ENCODE assay signal across 8 mouse cellular contexts in the genomic region with DNA sequence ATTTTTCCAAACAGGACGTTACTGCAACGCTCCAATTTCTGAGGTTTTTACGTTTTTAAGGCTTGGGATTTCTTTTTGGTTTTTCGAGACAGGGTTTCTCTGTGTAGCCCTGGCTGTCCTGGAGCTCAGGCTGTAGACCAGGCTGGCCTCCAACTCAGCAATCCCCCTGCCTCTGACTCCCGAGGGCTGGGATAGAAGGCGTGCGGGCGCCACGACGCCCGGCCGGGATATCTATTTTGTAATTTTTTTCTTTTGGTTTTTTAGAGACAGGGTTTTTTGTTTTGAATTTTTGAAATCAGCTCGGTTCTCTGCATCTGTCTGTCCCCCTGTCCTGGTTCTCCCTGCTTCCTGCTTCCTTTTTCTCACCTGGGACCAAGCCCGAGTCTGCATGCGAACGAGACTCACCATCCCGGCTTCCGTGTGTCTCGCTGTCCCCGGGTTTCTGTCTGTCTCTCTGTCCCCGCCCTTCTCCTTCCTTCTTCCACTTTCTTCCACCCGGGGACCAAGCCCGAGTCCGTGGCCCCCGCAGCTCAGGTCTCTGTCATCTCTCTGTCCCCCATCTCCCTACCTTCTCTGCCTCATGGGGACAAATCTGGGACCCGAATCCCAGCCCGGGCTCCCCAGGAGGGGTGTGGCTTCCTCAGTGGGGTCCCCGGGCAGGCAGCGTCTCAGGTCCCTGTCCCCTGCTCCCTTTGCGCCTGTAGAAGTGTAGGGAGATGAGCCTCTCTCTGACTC. TPM values are rescaled to one million over a fixed set of nuclear protein-coding genes. Genes with fewer than 3 reads are reported as not detected.
A peak's percentile ranks its signal among the peaks of the same experiment; 100 is the strongest.
DNase-seq lines count a peak whose midpoint lies in the region; ATAC-seq and TF ChIP-seq lines count a peak whose summit lies in the region.
"Not testable (repeated sequence)": the region's sequence is repeated elsewhere in the genome, so short reads cannot be mapped to it uniquely, and the experiment has no call there.

No protein-coding gene starts in this region.

- in situ Hi-C loops in CH12.LX (cut with MboI; ENCODE audit: low pct_ligation_motif_present, low pct_unique_long_range_greater_than_20kb, low sequenced_read_pairs) = not testable (repeated sequence)

- H3K9me3 ChIP-seq in CH12.LX (replicated peaks; ENCODE audit: low read length) = peaks cover 18% of the 10 kb centered on the region
- peaks cover 12% of the 10 kb centered on the region for H3K9me3 ChIP-seq in forebrain, embryonic 14.5 days (replicated peaks; ENCODE audit: control insufficient read depth, low read length)
- H3K9me3 ChIP-seq in heart, embryonic 16.5 days (replicated peaks; ENCODE audit: control insufficient read depth, low read length) = peaks cover 28% of the 10 kb centered on the region
- H3K9me3 ChIP-seq in kidney, embryonic 15.5 days (replicated peaks) = peaks cover 23% of the 10 kb centered on the region
- H3K9me3 ChIP-seq in lung, embryonic 14.5 days (ENCODE audit: low read depth, low read length) = peaks cover 24% of the 10 kb centered on the region

- TF ChIP-seq POLR2A in CH12.LX (IDR thresholded peaks at IDR 0.05; ENCODE audit: low read depth, low read length); thymus, adult 2 months (IDR thresholded peaks at IDR 0.05; ENCODE audit: control insufficient read depth, extremely low read depth, insufficient read depth, low read length, poor library complexity): not testable (repeated sequence)

- dilution Hi-C loops in CH12.LX (cut with MboI; ENCODE audit: extremely low pct_ligation_motif_present, extremely low pct_unique_long_range_greater_than_20kb, low sequenced_read_pairs) = not testable (repeated sequence)

- H3K4me1 ChIP-seq in CH12.LX (ENCODE audit: control insufficient read depth in 1 of 2, insufficient read depth in 2 of 2) = peaks cover 5 to 37% of the 10 kb centered on the region in 2 experiments
- not testable (repeated sequence) for H3K4me1 ChIP-seq in forebrain, embryonic 14.5 days (ENCODE audit: control insufficient read depth, insufficient read depth, low read length); heart, embryonic 16.5 days (ENCODE audit: control insufficient read depth, insufficient read depth, low read length); kidney, embryonic 15.5 days; lung, embryonic 14.5 days (ENCODE audit: insufficient read depth); thymus, adult 2 months (replicated peaks; ENCODE audit: control insufficient read depth, insufficient read depth, low read length)

- not testable (repeated sequence) for DNase-seq in CH12.LX (ENCODE audit: extremely low read depth)
- peak; percentile 42 for DNase-seq in cerebellum, adult 9-10 months
- peak; percentile 16 for DNase-seq in forebrain, embryonic 14.5 days (ENCODE audit: low spot score)
- peak; percentile 7 for DNase-seq in lung, embryonic 14.5 days
- peak; percentile 72 for DNase-seq in neural tube, embryonic 10.5 days (ENCODE audit: extremely low spot score, low spot score)
- DNase-seq in thymus, adult 2 months = peak; percentile 69

- H3K4me3 ChIP-seq in CH12.LX (replicated peaks in 1 of 3; ENCODE audit: low read depth in 2 of 3, low read length in 2 of 3, poor library complexity in 1 of 3) = peak overlapping the region; percentile 7 to 53 (median 9)
- H3K4me3 ChIP-seq in forebrain, embryonic 14.5 days (ENCODE audit: low read depth, low read length); heart, embryonic 16.5 days (ENCODE audit: low read length); kidney, embryonic 15.5 days (replicated peaks); lung, embryonic 14.5 days (ENCODE audit: low read depth, low read length); thymus, adult 2 months (ENCODE audit: control insufficient read depth, insufficient read depth, low read length): not testable (repeated sequence)

- TF ChIP-seq EP300 in CH12.LX (IDR thresholded peaks at IDR 0.05; ENCODE audit: low read length) = not testable (repeated sequence)

- not testable (repeated sequence) for TF ChIP-seq RAD21 in CH12.LX (IDR thresholded peaks at IDR 0.05; ENCODE audit: low read depth, low read length)

- peak; percentile 40 for ATAC-seq in forebrain, embryonic 14.5 days
- ATAC-seq in heart, embryonic 16.5 days (replicated peaks; ENCODE audit: extremely low read depth, insufficient read depth, low FRiP score) = peak; percentile 47
- peak; percentile 44 for ATAC-seq in kidney, embryonic 15.5 days (replicated peaks; ENCODE audit: low FRiP score)
- ATAC-seq in lung, embryonic 14.5 days (ENCODE audit: insufficient read depth) = peak; percentile 39

- not testable (repeated sequence) for H3K9ac ChIP-seq in CH12.LX (ENCODE audit: insufficient read depth, low read depth); forebrain, embryonic 14.5 days (ENCODE audit: low read length); heart, embryonic 16.5 days (ENCODE audit: low read length); kidney, embryonic 15.5 days; lung, embryonic 14.5 days

- H3K27ac ChIP-seq in CH12.LX (ENCODE audit: insufficient read depth, low read depth) = peak overlapping the region; percentile 23
- H3K27ac ChIP-seq in forebrain, embryonic 14.5 days (ENCODE audit: low read depth, low read length) = peak overlapping the region; percentile 22; the same call in 1 of the 2 replicates
- H3K27ac ChIP-seq in heart, embryonic 16.5 days (ENCODE audit: low read length); kidney, embryonic 15.5 days; lung, embryonic 14.5 days (ENCODE audit: low read depth); thymus, adult 2 months (ENCODE audit: control insufficient read depth, insufficient read depth, low read length): not testable (repeated sequence)

- TF ChIP-seq CTCF in CH12.LX (conservative IDR thresholded peaks at IDR 0.05 in 1 of 2, IDR thresholded peaks at IDR 0.05 in 1 of 2; ENCODE audit: low read depth in 2 of 2, low read length in 2 of 2); lung, embryonic 14.5 days (IDR thresholded peaks at IDR 0.05; ENCODE audit: low read depth); thymus, adult 2 months (IDR thresholded peaks at IDR 0.05; ENCODE audit: borderline replicate concordance, control insufficient read depth, extremely low read depth, insufficient read depth, low read length, poor library complexity): not testable (repeated sequence)

- peaks cover 38% of the 10 kb centered on the region in 2 experiments for H3K36me3 ChIP-seq in CH12.LX (replicated peaks in 1 of 2; ENCODE audit: control insufficient read depth in 1 of 2, insufficient read depth in 1 of 2, low read length in 1 of 2)
- H3K36me3 ChIP-seq in forebrain, embryonic 14.5 days (ENCODE audit: control insufficient read depth, insufficient read depth, low read length) = peaks cover 43% of the 10 kb centered on the region
- peaks cover 28% of the 10 kb centered on the region for H3K36me3 ChIP-seq in heart, embryonic 16.5 days (ENCODE audit: control insufficient read depth, insufficient read depth)
- H3K36me3 ChIP-seq in kidney, embryonic 15.5 days = peaks cover 49% of the 10 kb centered on the region
- peaks cover 56% of the 10 kb centered on the region for H3K36me3 ChIP-seq in lung, embryonic 14.5 days (ENCODE audit: insufficient read depth)
- peaks cover 30% of the 10 kb centered on the region for H3K36me3 ChIP-seq in thymus, adult 2 months (ENCODE audit: control insufficient read depth, insufficient read depth, low read length)

- H3K79me2 ChIP-seq in CH12.LX (replicated peaks; ENCODE audit: control insufficient read depth, extremely low read depth, insufficient read depth, poor library complexity, severe bottlenecking) = peaks cover 34% of the 10 kb centered on the region

- H3K27me3 ChIP-seq in CH12.LX (replicated peaks); forebrain, embryonic 14.5 days (replicated peaks; ENCODE audit: control insufficient read depth, insufficient read depth, low read length); heart, embryonic 16.5 days (ENCODE audit: control insufficient read depth, insufficient read depth, low read length); kidney, embryonic 15.5 days; lung, embryonic 14.5 days (ENCODE audit: insufficient read depth, low read length); thymus, adult 2 months (ENCODE audit: control insufficient read depth, insufficient read depth, low read length): not testable (repeated sequence)

- H3K4me2 ChIP-seq in CH12.LX (ENCODE audit: insufficient read depth, low read depth, poor library complexity, severe bottlenecking) = peak overlapping the region; percentile 0
- H3K4me2 ChIP-seq in forebrain, embryonic 14.5 days (ENCODE audit: low read length); heart, embryonic 16.5 days (ENCODE audit: low read depth, low read length); kidney, embryonic 15.5 days; lung, embryonic 14.5 days: not testable (repeated sequence)

- 81% methylated on average over 30 of the region's 30 CpGs for WGBS in forebrain, embryonic 14.5 days
- WGBS in heart, embryonic 16.5 days = 81% methylated on average over 30 of the region's 30 CpGs
- WGBS in kidney, embryonic 15.5 days = 85% methylated on average over 30 of the region's 30 CpGs
- 83% methylated on average over 30 of the region's 30 CpGs for WGBS in lung, embryonic 14.5 days
- WGBS in thymus, adult 2 months = 90% methylated on average over 30 of the region's 30 CpGs

RNA-seq across cellular contexts. Expression of gene Gm21887, which starts 9.9 kb away (rescaled TPM):
- total RNA-seq in CH12.LX (2012; rRNA removed) = 288 and 398 TPM in 2 replicates
- 60.4 and 62.0 TPM in 2 replicates for total RNA-seq in CH12.LX (2014; rRNA removed)
- 606 and 724 TPM in 2 replicates for polyA plus RNA-seq in CH12.LX (2012; ENCODE audit: insufficient read length, low read depth)
- polyA plus RNA-seq in forebrain, embryonic 14.5 days (2014; fragmentation: Nextera tagmentation; extraction: Ambion mirVana) = 77.4 and 108 TPM in 2 replicates
- polyA plus RNA-seq in heart, embryonic 16.5 days (2015; fragmentation: Nextera tagmentation; extraction: Ambion mirVana) = 84.5 and 136 TPM in 2 replicates
- polyA plus RNA-seq in kidney, embryonic 15.5 days (2015; fragmentation: Nextera tagmentation; extraction: Ambion mirVana) = 193 and 248 TPM in 2 replicates
- 252 and 439 TPM in 2 replicates for polyA plus RNA-seq in lung, embryonic 14.5 days (2014; fragmentation: Nextera tagmentation; extraction: Ambion mirVana)
- polyA plus RNA-seq in thymus, adult 2 months (2012; rRNA removed) = 1,607 and 1,995 TPM in 2 replicates
